Mouse (Mus musculus) midbrain, embryonic 10.5 days (tissue): ENCODE data around the gene Padi2. TPM values are rescaled to one million over a fixed set of nuclear protein-coding genes. Genes with fewer than 3 reads are reported as not detected.

Experiments
- DNase-seq: peaks from one replicate; pipeline ENCODE4 v3.0.0-alpha.2; 2017; ENCODE audit warnings: low spot score
- H3K27ac ChIP-seq: fragments of 300-500 bp; sonication (generic); replicated peaks from 2 replicates; pipeline ENCODE4 v1.5.1; 2016; ENCODE audit warnings: mild to moderate bottlenecking
- H3K27me3 ChIP-seq: fragments of 300-500 bp; sonication (generic); 2 replicates; pipeline ENCODE4 v1.6.1; 2016; ENCODE audit warnings: low read depth, mild to moderate bottlenecking; ENCODE audit not compliant: poor library complexity, severe bottlenecking
- H3K36me3 ChIP-seq: fragments of 300-500 bp; sonication (generic); 2 replicates; pipeline ENCODE4 v1.6.1; 2016; ENCODE audit warnings: mild to moderate bottlenecking, moderate library complexity
- H3K4me1 ChIP-seq: fragments of 300-500 bp; sonication (generic); 2 replicates; pipeline ENCODE4 v1.6.1; 2016
- H3K4me3 ChIP-seq: fragments of 300-500 bp; sonication (generic); 2 replicates; pipeline ENCODE4 v1.5.1; 2016; ENCODE audit warnings: mild to moderate bottlenecking, moderate library complexity
- H3K9me3 ChIP-seq: fragments of 300-500 bp; sonication (generic); replicated peaks from 2 replicates; pipeline ENCODE4 v1.6.1; 2016; ENCODE audit warnings: mild to moderate bottlenecking
- WGBS: fragments of 180-500 bp; shearing (Covaris S2); methylation state at CpG from one replicate; pipeline ENCODE4 v1.1.7; 2016; 5-methylcytosine and 5-hydroxymethylcytosine counted together
- polyA plus RNA-seq: library from polyadenylated mRNA; unstranded; fragments of >200 nt; fragmentation: Nextera tagmentation; extraction: Ambion mirVana; gene quantifications from 2 replicates; pipeline ENCODE4 v1.2.1, GENCODE M21; 2016

Padi2 gene
- polyA plus RNA-seq, 1 experiment from 2014 or later: 0.15 TPM

DNA sequence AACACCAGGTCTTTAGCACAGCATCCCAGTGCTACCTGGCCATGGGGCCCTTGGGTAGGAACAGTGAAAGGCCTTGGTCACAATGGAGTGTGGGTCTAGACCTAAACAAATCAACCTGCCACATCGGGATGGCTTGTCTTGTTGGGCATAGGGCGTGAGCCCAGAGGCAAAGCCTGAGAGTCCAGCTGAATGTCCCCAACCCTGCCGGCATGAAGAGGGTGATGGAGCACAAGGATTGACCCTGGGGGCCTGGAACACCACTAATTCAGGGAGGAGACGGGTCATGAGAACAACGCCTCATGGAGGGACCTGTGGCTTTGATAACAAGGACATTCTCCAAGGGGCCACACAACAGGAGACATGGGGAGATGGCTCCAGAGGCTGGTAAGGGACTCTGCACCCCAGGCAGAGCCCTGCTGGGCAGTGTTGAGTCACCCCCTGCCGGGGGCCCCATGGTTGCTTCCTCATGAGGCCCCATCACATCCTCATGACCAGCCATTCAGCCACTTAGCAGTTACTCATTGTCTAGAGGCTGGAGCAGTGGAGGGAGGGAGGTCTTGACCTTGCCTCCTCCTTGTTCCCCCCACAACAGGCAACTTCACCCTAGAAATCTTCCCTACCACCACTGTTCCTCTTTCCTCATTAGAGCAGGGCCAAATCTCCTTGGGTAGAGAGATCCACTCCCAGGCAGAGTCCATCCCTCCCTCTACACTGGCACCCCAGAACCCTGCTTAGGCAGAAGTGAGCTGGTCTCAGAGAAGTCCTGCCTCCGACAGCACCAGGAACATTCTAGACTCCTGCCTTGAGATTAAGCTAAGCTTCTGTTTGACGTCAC, 34.1 kb upstream of the Padi2 start:
- Histone ChIP-seq H3K27ac (0 out of 2 replicates have a peak overlapping the region, but pooled peaks have one; percentile 13), H3K27me3 (peaks cover 12% of the 10 kb centered on the region), H3K4me3 (no peak overlapping the region), H3K4me1 (peaks cover 16% of the 10 kb centered on the region), H3K36me3 (no peaks in the 10 kb centered on the region), H3K9me3 (peaks cover 15% of the 10 kb centered on the region)
- 90% methylated on average over 8 of the region's 8 CpGs for WGBS
- DNase-seq: no peak

DNA sequence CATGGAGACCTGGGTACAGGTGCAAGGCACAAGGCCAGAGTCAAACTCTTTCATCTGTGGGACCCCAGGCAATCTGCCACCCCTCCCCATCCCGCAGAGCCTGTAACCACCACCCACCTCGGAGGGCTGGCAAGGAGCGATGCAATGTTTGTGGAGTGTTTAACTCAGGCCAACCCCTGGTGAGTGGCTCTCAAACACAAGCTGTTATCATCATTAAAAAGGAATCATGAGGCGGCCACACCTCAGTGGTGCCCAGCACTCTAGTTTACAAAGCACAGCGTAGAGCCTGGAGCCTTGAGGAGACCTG, 33.5 kb upstream of the Padi2 start:
- DNase-seq: no peak
- 87% methylated on average over 5 of the region's 5 CpGs for WGBS
- H3K27me3 ChIP-seq: peaks cover 12% of the 10 kb centered on the region
- H3K9me3 ChIP-seq: peaks cover 15% of the 10 kb centered on the region
- no peak overlapping the region for H3K4me3 ChIP-seq
- peaks cover 20% of the 10 kb centered on the region for H3K4me1 ChIP-seq
- H3K27ac ChIP-seq: no peak overlapping the region
- no peaks in the 10 kb centered on the region for H3K36me3 ChIP-seq

- H3K27ac ChIP-seq: no peak overlapping the region
- peaks cover 20% of the 10 kb centered on the region for H3K4me1 ChIP-seq
- H3K27me3 ChIP-seq: peaks cover 12% of the 10 kb centered on the region
- no peak for DNase-seq
- H3K4me3 ChIP-seq: no peak overlapping the region
- 76% methylated on average over 11 of the region's 11 CpGs for WGBS
- no peaks in the 10 kb centered on the region for H3K36me3 ChIP-seq
- H3K9me3 ChIP-seq: peaks cover 15% of the 10 kb centered on the region
Observed at GRCm38 (mm10) chr4:140873011-140873410, 33.1 kb upstream of the Padi2 start.

DNA sequence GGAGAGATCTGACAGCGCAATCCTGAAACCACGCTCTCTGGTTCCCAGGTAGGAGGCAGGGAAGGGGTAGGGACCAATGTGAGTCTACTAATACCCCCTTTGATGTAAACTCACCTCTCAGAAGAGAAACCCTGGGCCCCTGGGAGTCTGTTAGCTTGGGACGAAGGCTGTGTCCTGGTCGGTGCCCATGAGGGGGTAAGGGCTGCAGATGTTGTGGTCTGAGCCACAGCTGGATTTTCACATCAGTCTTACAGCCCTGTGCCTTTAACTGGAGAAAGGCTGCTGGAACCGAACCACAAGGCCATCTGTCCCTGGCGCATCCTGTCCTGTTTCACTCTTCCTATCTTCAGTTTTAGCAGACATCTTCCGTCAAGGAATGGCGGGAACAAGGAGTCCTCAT, 30.0 kb upstream of the Padi2 start:
- Histone ChIP-seq H3K27me3 (no peaks in the 10 kb centered on the region), H3K4me3 (no peak overlapping the region), H3K9me3 (peaks cover 15% of the 10 kb centered on the region), H3K36me3 (no peaks in the 10 kb centered on the region), H3K4me1 (peaks cover 10% of the 10 kb centered on the region; the same call in 1 of the 2 replicates), H3K27ac (no peak overlapping the region)
- 91% methylated on average over 8 of the region's 8 CpGs for WGBS
- no peak for DNase-seq

GRCm38 (mm10) chr4:140876681-140877080, 29.5 kb upstream of the Padi2 start:
- no peak overlapping the region for H3K27ac ChIP-seq
- H3K4me1 ChIP-seq: peaks cover 10% of the 10 kb centered on the region; the same call in 1 of the 2 replicates
- DNase-seq: no peak
- WGBS: 87% methylated on average over 6 of the region's 6 CpGs
- H3K27me3 ChIP-seq: no peaks in the 10 kb centered on the region
- H3K4me3 ChIP-seq: no peak overlapping the region
- H3K9me3 ChIP-seq: peaks cover 16% of the 10 kb centered on the region
- no peaks in the 10 kb centered on the region for H3K36me3 ChIP-seq

DNA sequence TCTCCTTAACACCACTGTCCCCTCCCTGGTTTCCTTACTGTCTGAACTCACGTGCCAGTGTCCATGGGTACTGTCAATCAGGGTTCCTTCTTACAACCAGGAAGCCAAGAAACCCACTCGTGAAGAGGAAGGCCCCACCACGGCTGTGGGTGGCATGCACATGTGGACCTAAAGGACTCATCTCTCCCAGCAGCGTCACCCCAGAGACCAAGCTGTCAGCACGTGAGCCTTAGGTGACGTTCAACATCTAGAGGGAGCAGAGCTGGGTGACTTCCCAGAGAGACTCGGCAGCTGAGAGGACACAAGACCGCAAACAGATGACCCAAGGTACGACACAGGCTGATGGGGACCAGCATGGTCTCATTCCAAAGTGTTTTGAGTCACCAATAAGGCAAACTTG, 28.7 kb upstream of the Padi2 start:
- no peak for DNase-seq
- Histone ChIP-seq H3K27me3 (no peaks in the 10 kb centered on the region), H3K36me3 (no peaks in the 10 kb centered on the region), H3K4me1 (peaks cover 10% of the 10 kb centered on the region; the same call in 1 of the 2 replicates), H3K27ac (peak overlapping the region; percentile 50; the same call in 1 of the 2 replicates), H3K4me3 (no peak overlapping the region), H3K9me3 (peaks cover 23% of the 10 kb centered on the region)
- 80% methylated on average over 9 of the region's 9 CpGs for WGBS

- 90% methylated on average over 9 of the region's 9 CpGs for WGBS
- Histone ChIP-seq H3K4me3 (no peak overlapping the region), H3K27ac (no peak overlapping the region), H3K36me3 (no peaks in the 10 kb centered on the region), H3K27me3 (no peaks in the 10 kb centered on the region), H3K9me3 (peaks cover 14% of the 10 kb centered on the region), H3K4me1 (peaks cover 10% of the 10 kb centered on the region; the same call in 1 of the 2 replicates)
- no peak for DNase-seq
Observed at GRCm38 (mm10) chr4:140878655-140879054, 27.5 kb upstream of the Padi2 start.

DNA sequence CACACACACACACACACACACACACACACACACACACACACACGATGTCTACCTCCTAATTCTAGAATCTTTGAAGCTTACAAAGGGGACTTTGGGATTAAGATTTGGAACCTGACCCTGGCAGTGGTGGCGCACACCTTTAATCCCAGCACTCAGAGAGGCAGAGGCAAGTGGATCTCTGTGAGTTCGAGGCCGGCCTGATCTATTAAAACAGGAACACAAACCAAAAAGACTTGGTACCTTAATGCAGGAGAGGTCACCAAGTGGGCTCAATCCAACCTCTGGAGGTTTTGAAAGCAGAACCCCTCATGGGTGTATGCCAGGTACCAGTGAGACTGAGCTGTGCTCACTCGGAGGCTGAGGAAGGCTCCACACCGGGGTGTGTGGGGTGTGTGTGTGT, 27.0 kb upstream of the Padi2 start:
- no peak for DNase-seq
- 92% methylated on average over 6 of the region's 6 CpGs for WGBS
- Histone ChIP-seq H3K9me3 (peaks cover 11% of the 10 kb centered on the region), H3K4me1 (peaks cover 10% of the 10 kb centered on the region; the same call in 1 of the 2 replicates), H3K27ac (no peak overlapping the region), H3K4me3 (no peak overlapping the region), H3K27me3 (no peaks in the 10 kb centered on the region), H3K36me3 (no peaks in the 10 kb centered on the region)

DNA sequence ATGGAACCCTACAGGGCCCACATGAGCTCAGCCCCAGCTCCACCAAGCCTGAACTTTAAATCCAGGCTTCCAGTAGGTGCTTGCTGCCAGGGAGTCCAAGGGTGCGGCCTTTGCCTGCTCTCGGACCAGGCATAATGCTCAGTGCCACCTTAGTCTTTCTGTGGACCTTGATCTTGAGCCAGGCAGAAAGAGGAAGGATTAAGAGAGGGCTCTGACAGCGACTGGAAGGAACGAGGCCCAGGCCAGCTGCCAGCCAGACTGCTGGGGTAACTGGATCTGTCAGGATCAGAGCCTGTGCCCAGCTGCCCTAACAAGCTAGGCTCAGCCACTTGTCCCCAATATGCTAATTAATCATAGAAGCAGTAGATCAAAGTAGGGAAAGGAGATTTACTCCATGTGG, 26.4 kb upstream of the Padi2 start:
- WGBS: 70% methylated on average over 4 of the region's 4 CpGs
- H3K4me1 ChIP-seq: peaks cover 10% of the 10 kb centered on the region; the same call in 1 of the 2 replicates
- no peak overlapping the region for H3K4me3 ChIP-seq
- no peak for DNase-seq
- H3K36me3 ChIP-seq: no peaks in the 10 kb centered on the region
- peaks cover 8% of the 10 kb centered on the region for H3K9me3 ChIP-seq
- H3K27ac ChIP-seq: no peak overlapping the region
- H3K27me3 ChIP-seq: no peaks in the 10 kb centered on the region

DNA sequence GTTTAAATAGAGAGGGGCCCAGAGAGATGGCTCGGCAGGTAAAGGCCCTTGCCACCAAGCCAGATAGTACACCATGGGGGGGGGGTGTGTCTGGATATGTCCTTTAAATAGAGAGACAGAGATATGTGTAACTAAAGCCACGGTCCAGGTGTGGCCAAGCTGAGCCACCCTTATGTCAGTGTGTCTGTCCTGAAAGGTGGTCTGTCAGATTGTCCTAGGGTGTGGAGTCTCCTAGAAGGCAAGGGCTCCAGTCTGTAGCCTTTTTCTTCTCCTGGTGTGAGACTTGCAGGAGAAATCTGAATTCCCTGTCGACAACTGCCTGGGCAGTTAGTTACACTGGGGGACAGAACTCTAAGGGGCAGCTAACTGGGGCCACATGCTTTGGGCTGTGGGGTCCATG, 25.9 kb upstream of the Padi2 start:
- 77% methylated on average over 3 of the region's 3 CpGs for WGBS
- no peak for DNase-seq
- no peak overlapping the region for H3K27ac ChIP-seq

GRCm38 (mm10) chr4:140881026-140881670, 25.0 kb upstream of the Padi2 start:
- Histone ChIP-seq H3K36me3 (no peaks in the 10 kb centered on the region), H3K4me3 (no peak overlapping the region), H3K4me1 (peaks cover 10% of the 10 kb centered on the region; the same call in 1 of the 2 replicates), H3K27me3 (no peaks in the 10 kb centered on the region), H3K9me3 (peaks cover 8% of the 10 kb centered on the region), H3K27ac (no peak overlapping the region; the same call in 1 of the 2 replicates)
- DNase-seq: no peak
- 86% methylated on average over 8 of the region's 8 CpGs for WGBS

More for the DNA sequence above, 25.9 kb upstream of the Padi2 start:
- Histone ChIP-seq H3K36me3 (no peaks in the 10 kb centered on the region), H3K9me3 (peaks cover 8% of the 10 kb centered on the region), H3K4me3 (no peak overlapping the region), H3K4me1 (peaks cover 10% of the 10 kb centered on the region; the same call in 1 of the 2 replicates), H3K27me3 (no peaks in the 10 kb centered on the region)

DNA sequence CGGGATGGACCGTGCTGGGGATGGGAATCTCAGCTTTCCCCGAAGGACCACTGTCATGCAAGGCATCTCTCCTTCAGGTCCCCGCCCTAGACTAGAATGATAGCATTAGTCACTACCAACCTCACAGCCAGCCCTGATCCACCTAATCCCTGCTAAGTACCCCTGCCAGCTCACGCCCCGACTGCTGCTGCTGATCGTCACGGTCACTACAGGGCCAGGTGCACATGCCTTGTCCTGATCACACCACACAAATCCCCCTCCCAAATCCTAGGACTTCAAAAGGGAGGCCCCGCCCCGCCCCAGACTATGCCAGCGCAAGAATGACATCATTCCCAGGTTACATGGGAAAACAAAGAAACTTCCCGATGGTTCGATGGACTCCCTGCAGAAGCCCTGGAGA, 24.4 kb upstream of the Padi2 start:
- no peaks in the 10 kb centered on the region for H3K27me3 ChIP-seq
- no peak overlapping the region for H3K27ac ChIP-seq
- peaks cover 10% of the 10 kb centered on the region; the same call in 1 of the 2 replicates for H3K4me1 ChIP-seq
- no peak for DNase-seq
- WGBS: 91% methylated on average over 13 of the region's 13 CpGs
- no peaks in the 10 kb centered on the region for H3K36me3 ChIP-seq
- peaks cover 8% of the 10 kb centered on the region for H3K9me3 ChIP-seq
- no peak overlapping the region for H3K4me3 ChIP-seq

DNA sequence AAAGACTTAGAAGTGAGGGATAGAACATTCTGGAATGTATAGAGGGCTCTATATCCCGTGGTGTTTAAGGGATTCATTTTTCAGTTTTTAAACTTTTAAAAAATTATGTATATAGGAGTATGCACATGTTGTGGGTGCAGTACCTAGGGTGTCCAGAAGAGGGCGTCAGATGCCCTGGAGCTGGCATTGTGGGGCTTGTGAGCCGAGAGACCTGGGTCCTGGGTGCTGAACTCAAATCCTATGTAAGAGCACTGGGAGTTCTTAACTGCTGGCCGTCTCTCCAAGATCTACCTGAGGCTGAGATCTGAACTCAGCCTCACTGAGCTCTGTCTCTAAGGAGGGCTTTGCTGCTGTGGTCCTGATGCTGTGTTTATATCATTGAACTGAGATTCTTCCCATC, 23.8 kb upstream of the Padi2 start:
- WGBS: 61% methylated on average over 4 of the region's 4 CpGs
- Histone ChIP-seq H3K9me3 (peaks cover 8% of the 10 kb centered on the region), H3K4me3 (no peak overlapping the region), H3K27ac (no peak overlapping the region), H3K36me3 (no peaks in the 10 kb centered on the region), H3K4me1 (peaks cover 9% of the 10 kb centered on the region; the same call in 1 of the 2 replicates), H3K27me3 (no peaks in the 10 kb centered on the region)
- no peak for DNase-seq
